ENCODE assay signal across 1 mouse cellular context in the genomic region with DNA sequence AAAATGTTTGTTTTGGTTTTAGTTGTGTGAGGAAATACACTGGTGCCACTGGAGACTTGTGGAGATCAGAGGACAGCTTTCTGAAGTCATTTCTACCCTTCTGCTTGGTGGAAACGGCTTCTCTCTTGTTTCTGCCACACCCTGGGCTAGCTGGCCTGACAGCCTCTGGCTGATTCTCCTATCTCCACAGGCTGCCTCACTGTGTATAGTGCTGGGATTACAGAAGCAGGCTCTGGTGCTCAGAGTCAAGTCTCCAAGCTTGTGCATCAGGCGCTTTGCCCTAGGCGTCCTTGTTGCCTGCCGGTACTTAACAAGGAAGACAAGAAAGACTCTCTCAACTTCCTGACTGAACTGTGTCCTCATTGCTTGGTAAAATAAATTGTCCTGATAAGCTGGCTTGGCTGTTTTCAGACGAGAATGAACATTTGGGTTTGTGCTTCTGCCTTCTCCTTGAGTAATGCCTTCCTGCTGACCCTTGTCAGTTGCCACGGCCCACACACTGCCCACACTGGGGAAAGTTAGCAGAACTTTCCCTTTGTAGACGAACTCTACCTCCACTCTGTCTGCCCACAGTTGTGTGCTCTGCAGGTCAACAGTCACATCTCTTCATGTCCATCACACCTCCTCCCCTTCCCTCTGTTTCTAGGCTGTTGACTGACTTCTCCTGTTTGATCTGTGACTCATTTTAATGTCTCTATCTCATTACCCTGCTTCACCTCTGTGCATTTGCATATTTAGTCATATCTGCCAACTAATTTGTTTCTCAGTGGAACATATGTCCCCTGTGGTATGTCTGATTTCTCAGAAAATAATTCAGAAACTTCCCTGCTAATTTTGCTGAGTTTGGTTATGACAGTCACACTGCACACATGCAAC.
TF ChIP-seq lines count a peak whose summit lies in the region.

No protein-coding gene starts in this region.

TF ChIP-seq in CH12.LX, 34 proteins besides CTCF, POLR2A, EP300 and RAD21:
- TF ChIP-seq MAZ (IDR thresholded peaks at IDR 0.05; ENCODE audit: low read depth, low read length) (peak; percentile 84), IRF4 (IDR thresholded peaks at IDR 0.05; ENCODE audit: low read depth, low read length) (peak; percentile 100), CHD1 (IDR thresholded peaks at IDR 0.05; ENCODE audit: low read depth, low read length) (peak; percentile 49; the same call in 1 of the 2 replicates), ELF1 (IDR thresholded peaks at IDR 0.05; ENCODE audit: low read depth, low read length) (peak; percentile 24; the same call in 1 of the 2 replicates), ZNF384 (IDR thresholded peaks at IDR 0.05; ENCODE audit: low read depth, low read length) (peak; percentile 49; the same call in 1 of the 2 replicates), KAT2A (IDR thresholded peaks at IDR 0.05; ENCODE audit: insufficient replicate concordance, low read length) (0 out of 2 replicates have a peak, but pooled peaks have one; percentile 68), GABPA (IDR thresholded peaks at IDR 0.05; ENCODE audit: insufficient replicate concordance, low read depth, low read length) (no peak), USF1 (IDR thresholded peaks at IDR 0.05; ENCODE audit: low read depth, low read length) (no peak), UBTF (IDR thresholded peaks at IDR 0.05; ENCODE audit: low read depth, low read length) (no peak), MXI1 (IDR thresholded peaks at IDR 0.05; ENCODE audit: low read depth, low read length) (peak; percentile 74; the same call in 1 of the 2 replicates), ETS1 (conservative IDR thresholded peaks at IDR 0.05; ENCODE audit: low read depth, low read length) (peak; percentile 98), SMC3 (IDR thresholded peaks at IDR 0.05; ENCODE audit: low read depth, low read length) (peak; percentile 3; the same call in 1 of the 2 replicates), NRF1 (IDR thresholded peaks at IDR 0.05; ENCODE audit: low read depth, low read length) (no peak), TBP (conservative IDR thresholded peaks at IDR 0.05; ENCODE audit: low read depth, low read length) (peak; percentile 95), ZC3H11A (IDR thresholded peaks at IDR 0.05; ENCODE audit: low read depth, low read length) (no peak), NELFE (IDR thresholded peaks at IDR 0.05; ENCODE audit: low read depth, low read length) (peak; percentile 84), MEF2A (IDR thresholded peaks at IDR 0.05; ENCODE audit: borderline replicate concordance, low read depth, low read length) (peak; percentile 97), MAFK (IDR thresholded peaks at IDR 0.05; ENCODE audit: insufficient replicate concordance, low read length) (peak; percentile 95), E2F4 (IDR thresholded peaks at IDR 0.05; ENCODE audit: insufficient replicate concordance, low read depth, low read length) (0 out of 2 replicates have a peak, but pooled peaks have one; percentile 60), TCF12 (IDR thresholded peaks at IDR 0.05; ENCODE audit: low read depth, low read length) (peak; percentile 99), USF2 (conservative IDR thresholded peaks at IDR 0.05; ENCODE audit: low read depth, low read length) (0 out of 2 replicates have a peak, but pooled peaks have one; percentile 9), CHD2 (IDR thresholded peaks at IDR 0.05; ENCODE audit: low read length) (peak; percentile 91), MAX (IDR thresholded peaks at IDR 0.05; ENCODE audit: low read length) (peak; percentile 83), MYC (IDR thresholded peaks at IDR 0.05; ENCODE audit: low read depth, low read length) (peak; percentile 85), PAX5 (IDR thresholded peaks at IDR 0.05; ENCODE audit: low read length) (no peak), JUND (conservative IDR thresholded peaks at IDR 0.05; ENCODE audit: low read depth, low read length) (peak; percentile 99), SIN3A (IDR thresholded peaks at IDR 0.05; ENCODE audit: low read length) (peak; percentile 96), RCOR1 (conservative IDR thresholded peaks at IDR 0.05; ENCODE audit: low read depth, low read length) (peak; percentile 90), BHLHE40 (IDR thresholded peaks at IDR 0.05; ENCODE audit: low read depth, low read length) (peak; percentile 90), ZKSCAN1 (IDR thresholded peaks at IDR 0.05; ENCODE audit: borderline replicate concordance, low read depth, low read length) (no peak), JUN (IDR thresholded peaks at IDR 0.05; ENCODE audit: insufficient read depth, low read depth, low read length) (peak; percentile 98), ZMIZ1 (IDR thresholded peaks at IDR 0.05; ENCODE audit: low read depth, low read length) (peak; percentile 95), HCFC1 (IDR thresholded peaks at IDR 0.05; ENCODE audit: low read depth, low read length) (no peak; the same call in 1 of the 2 replicates), POLR2AphosphoS2 (IDR thresholded peaks at IDR 0.05; ENCODE audit: low read depth, low read length) (peak; percentile 91; the same call in 1 of the 2 replicates)
TF ChIP-seq in CH12.LX: peak in this region for 26.
